In the genomic region with DNA sequence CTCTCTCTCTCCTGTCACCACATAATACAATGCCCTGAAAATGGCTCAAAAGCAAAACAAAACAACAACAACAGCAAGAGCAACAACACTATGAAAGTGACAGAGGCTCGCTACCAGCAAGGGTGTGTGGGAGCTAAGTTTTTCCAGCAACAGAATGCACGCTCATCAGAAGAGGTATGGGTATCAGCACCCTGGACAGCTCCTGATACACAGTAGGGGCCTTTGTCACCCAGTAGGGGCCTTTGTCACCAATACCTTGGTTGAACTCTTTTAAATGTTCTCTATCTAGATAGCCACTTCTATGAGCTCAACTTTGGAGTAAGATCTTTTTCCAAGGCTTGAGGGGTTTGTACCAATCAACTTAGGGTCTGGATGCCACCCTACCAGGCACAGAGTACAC, we compare ENCODE assay signal across 15 mouse cellular contexts.
"Had no signal": no experiment of that assay in that cellular context is flagged by ENCODE, and none has a peak within 500 bp of the region (broad histone marks: within the 10 kb centered on the region; RNA-seq: fewer than 3 reads in every experiment).

No protein-coding gene starts in this region.

- H3K36me3 ChIP-seq: limb, embryonic 10.5 days had no signal

- H3K9ac ChIP-seq: kidney, embryonic 15.5 days; liver, embryonic 15.5 days; midbrain, embryonic 13.5 days; neural tube, embryonic 15.5 days had no signal

- H3K27me3 ChIP-seq: kidney, embryonic 15.5 days; liver, embryonic 15.5 days; midbrain, embryonic 13.5 days; neural tube, embryonic 15.5 days had no signal

- H3K27ac ChIP-seq: kidney, embryonic 15.5 days; limb, embryonic 10.5 days; liver, embryonic 15.5 days; midbrain, embryonic 13.5 days; neural tube, embryonic 15.5 days; stomach, postnatal 0 days had no signal

- H3K9me3 ChIP-seq: kidney, embryonic 15.5 days; limb, embryonic 10.5 days; liver, embryonic 15.5 days; midbrain, embryonic 13.5 days; neural tube, embryonic 15.5 days had no signal

- H3K4me3 ChIP-seq: kidney, embryonic 15.5 days; limb, embryonic 10.5 days; liver, embryonic 15.5 days; midbrain, embryonic 13.5 days; neural tube, embryonic 15.5 days had no signal

- DNase-seq: kidney, adult 2 months; kidney, postnatal 14 days; layer of hippocampus, adult 9-11 months; layer of hippocampus, postnatal 36 days; lung, adult 2 months; lung, postnatal 36 days; right cerebral cortex, adult 18-20 months; right cerebral cortex, postnatal 25 days; thymus, postnatal 14 days had no signal
